Mouse (Mus musculus): ENCODE measurements around the gene Msrb3.

The Msrb3 gene

GRCm38 (mm10) chr10:120898357-120898756, 544 bp downstream of the Msrb3 start:
- DNase-seq (ENCODE audit: low spot score in 2 of 2) = no peak

- no peak for DNase-seq (ENCODE audit: low spot score in 2 of 2)
Measured at GRCm38 (mm10) chr10:120895899-120896289, 3.0 kb downstream of the Msrb3 start.

- DNase-seq (ENCODE audit: low spot score in 2 of 2) = no peak
Measured at GRCm38 (mm10) chr10:120894978-120895898, 3.7 kb downstream of the Msrb3 start.

- DNase-seq (ENCODE audit: low spot score in 2 of 2) = no peak
Measured at GRCm38 (mm10) chr10:120893938-120894337, 5.0 kb downstream of the Msrb3 start.

- no peak for DNase-seq (ENCODE audit: low spot score in 2 of 2)
Measured at GRCm38 (mm10) chr10:120891131-120891530, 7.8 kb downstream of the Msrb3 start.

GRCm38 (mm10) chr10:120890592-120890991, 8.3 kb downstream of the Msrb3 start:
- DNase-seq (ENCODE audit: low spot score in 2 of 2) = no peak

DNA sequence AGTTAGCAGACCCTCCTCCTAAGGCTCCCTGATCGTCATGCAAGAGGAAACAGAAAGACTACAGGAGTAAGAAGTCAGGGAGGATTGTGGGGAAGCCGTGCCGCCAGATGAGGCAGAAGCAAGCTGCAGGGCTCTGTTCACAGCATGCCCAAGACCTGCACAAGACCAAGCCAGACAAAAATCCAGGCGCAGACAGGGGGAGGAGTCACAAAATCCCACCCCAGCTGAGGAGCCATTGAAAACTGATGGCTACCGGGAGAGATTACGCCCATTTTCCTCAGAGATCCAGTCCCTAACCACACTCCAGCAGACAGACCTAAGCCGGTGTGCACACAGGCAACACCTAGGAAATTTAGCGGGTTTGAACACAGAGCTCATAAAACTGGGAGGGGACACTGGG, 10.4 kb downstream of the Msrb3 start:
- no peak for DNase-seq (ENCODE audit: low spot score in 2 of 2)

GRCm38 (mm10) chr10:120884220-120884619, 14.7 kb downstream of the Msrb3 start:
- no peak for DNase-seq (ENCODE audit: low spot score in 2 of 2)

DNA sequence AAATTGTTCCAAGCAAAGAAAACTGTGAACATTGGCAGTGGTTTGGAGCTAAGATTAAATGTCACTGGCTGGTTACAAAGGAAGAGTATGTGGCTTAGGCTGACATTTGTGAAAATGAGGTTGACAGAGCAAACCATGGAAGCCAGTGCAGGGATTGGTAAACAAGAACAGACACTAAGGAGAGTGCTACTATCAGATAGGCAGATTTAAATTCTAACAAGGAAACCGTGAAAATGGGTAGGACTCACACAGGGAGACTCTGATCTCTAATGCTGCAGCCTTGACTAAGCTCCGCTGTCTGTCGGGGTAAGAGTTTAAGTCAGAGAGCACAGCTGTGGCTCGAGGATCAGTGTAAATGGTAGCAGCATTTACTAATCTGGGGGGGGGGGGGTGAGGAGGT, 15.2 kb downstream of the Msrb3 start:
- no peak for DNase-seq (ENCODE audit: low spot score in 2 of 2)

GRCm38 (mm10) chr10:120883069-120883415, 15.9 kb downstream of the Msrb3 start:
- DNase-seq (ENCODE audit: low spot score in 2 of 2) = no peak

DNA sequence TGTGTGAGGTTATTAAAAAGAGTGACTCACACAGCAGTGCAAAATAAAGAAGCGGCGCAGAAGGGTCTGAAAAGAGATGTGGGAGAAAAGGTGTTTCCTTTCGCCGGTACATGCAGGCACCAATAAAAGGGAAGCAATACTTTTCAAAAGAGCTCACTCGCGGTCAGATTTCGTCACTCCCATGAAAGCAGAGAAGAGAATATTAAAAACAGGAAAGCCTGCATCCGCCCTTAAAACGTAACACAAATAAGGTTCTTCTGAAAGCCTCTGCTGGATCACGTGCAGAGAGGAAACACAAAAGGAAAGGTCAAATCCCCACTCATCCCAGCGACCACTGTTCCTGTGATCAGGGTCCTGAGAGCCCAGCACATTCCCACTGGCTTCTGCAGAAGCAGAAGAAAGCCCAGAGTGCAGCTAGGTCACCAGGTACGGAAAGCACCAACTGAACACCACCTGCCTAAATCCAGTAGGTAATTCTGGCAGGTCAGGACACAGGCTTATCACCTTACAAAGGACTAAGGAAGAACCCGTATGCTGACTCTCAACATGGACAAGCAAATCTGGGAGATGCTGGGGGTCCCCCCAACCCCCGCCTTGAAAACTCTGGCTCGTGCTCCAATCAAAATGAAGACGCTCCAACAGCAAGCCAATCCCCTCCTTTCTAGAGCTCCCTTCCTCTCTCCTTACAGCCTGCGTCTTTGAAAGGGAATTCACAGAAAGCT, 16.4 kb downstream of the Msrb3 start:
- DNase-seq (ENCODE audit: low spot score in 2 of 2) = no peak

DNA sequence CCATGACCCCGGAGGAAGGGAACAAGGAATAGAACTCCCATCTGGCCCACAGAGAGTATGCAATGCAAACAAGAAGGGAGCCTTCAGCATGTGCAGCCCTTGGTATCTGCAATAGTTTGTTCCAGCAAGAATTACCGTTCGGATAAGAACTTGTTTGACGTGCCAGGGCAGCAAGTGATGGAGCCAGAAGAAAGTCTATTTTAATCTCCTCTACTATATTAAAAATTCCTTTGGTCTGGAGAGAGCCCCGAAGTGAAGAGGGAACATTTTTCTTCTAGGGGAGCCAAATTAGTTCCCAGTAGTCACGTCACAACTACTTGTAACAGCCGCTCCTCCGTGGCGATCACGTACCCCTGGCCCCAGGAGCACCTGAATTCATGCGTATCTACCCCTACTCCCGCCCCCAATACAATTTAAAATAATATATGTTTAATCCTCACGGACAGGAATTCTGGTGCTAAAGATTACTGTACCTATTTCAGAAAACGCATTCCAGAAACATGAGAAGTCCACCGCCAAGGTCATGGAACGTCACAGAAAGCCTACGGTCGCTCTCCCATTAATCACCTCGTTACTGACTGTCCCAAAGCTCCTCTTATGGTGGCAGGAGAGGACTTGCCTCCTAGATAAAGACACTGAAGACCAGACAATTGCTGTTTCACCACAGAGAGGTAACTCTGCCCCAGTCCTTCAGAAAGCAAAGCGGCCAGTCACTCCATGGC, 22.2 kb downstream of the Msrb3 start:
- DNase-seq (ENCODE audit: low spot score in 2 of 2) = no peak

- DNase-seq (ENCODE audit: low spot score in 2 of 2) = peak; percentile 43 to 59
Measured at GRCm38 (mm10) chr10:120875672-120876463, 23.0 kb downstream of the Msrb3 start.

DNA sequence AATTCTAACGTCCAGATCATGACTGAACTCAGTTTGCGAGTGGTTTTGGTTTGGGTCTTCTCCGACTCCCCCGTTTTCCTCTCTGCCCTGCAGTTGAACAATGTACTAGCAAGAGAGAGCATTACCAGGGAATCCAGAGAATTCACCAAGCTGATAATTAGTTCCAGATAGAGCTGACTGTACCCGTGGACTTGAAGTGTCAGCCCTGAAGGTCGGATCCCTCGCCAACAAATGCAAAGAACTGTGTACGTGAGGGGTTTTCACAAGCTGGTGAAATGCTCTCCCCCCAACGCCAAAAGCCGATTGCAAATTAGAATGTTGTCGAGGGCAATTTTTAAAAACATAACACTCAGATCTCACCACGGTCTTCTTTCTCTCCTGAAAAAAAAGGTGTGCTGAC, 24.6 kb downstream of the Msrb3 start:
- no peak for DNase-seq (ENCODE audit: low spot score in 2 of 2)

- no peak for DNase-seq (ENCODE audit: low spot score in 2 of 2)
Measured at GRCm38 (mm10) chr10:120873646-120874201, 25.2 kb downstream of the Msrb3 start.

- DNase-seq (ENCODE audit: low spot score in 2 of 2) = peak in 1 of 2 experiments; percentile 23
Measured at GRCm38 (mm10) chr10:120872483-120872862, 26.4 kb downstream of the Msrb3 start.

GRCm38 (mm10) chr10:120871630-120872482, 27.0 kb downstream of the Msrb3 start:
- no peak for DNase-seq (ENCODE audit: low spot score in 2 of 2)

- DNase-seq (ENCODE audit: low spot score in 2 of 2) = no peak
Measured at GRCm38 (mm10) chr10:120871096-120871495, 27.8 kb downstream of the Msrb3 start.

DNA sequence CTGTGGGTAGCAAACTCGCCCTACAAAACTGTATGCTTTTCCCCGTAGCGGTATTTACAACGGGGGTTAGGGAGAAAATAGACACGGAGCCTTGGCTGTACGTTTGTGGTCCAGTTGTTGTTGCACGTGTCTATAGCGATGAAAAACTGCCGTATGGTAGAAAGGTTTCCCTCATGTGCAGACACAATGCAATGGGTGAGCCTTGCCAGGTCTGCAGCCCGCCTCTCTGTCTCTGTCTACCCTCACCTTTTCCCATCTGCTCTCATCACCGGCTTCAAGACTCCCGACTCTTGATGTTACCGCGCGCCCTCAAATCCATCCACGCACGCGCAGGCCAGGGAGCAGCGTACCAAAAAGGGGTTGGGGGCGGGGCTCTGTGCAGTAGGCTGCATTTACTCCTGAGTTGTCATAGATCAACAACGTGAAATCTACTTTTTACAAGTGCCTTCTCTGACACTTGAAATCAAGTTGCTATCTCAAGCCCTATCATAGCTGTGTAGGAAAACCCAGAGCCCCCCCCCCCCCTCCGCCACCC, 29.6 kb downstream of the Msrb3 start:
- no peak for DNase-seq (ENCODE audit: low spot score in 2 of 2)

- DNase-seq (ENCODE audit: low spot score in 2 of 2) = peak in 1 of 2 experiments; percentile 50
Measured at GRCm38 (mm10) chr10:120864446-120864845, 34.5 kb downstream of the Msrb3 start.
